Mouse (Mus musculus) inflammation-experienced regulatory T-cells (primary cell): ENCODE results near the gene Fam129a. TPM values are rescaled to one million over a fixed set of nuclear protein-coding genes. Genes with fewer than 3 reads are reported as not detected.

Experiments
- polyA plus RNA-seq, 2 experiments: library from polyadenylated mRNA; unstranded; fragments of 100-300 nt; shearing (Covaris generic); gene quantifications; one replicate each; pipeline ENCODE4 v1.2.1; 2017

Gene Fam129a
- 10 to 100 TPM; 16.4 to 64.7 TPM for polyA plus RNA-seq

GRCm38 (mm10) chr1:151570981-151571837, at the start of gene Fam129a:
Fam129a (plus strand) TSS chr1:151571186.

GRCm38 (mm10) chr1:151754881-151755659, 184.1 kb downstream of the Fam129a start, which contains the start of gene Edem3:
Edem3 (plus strand) TSS chr1:151755371.

Other genes starting within 250 kb of the Fam129a start
- 100 to 1,000 TPM; 185 to 246 TPM for gene Ivns1abp, start 226.7 kb upstream of the Fam129a start, polyA plus RNA-seq
- gene Swt1, start 142.7 kb upstream of the Fam129a start, polyA plus RNA-seq = 10 to 100 TPM; 34.3 to 38.6 TPM
- gene Trmt1l, start 142.6 kb upstream of the Fam129a start, polyA plus RNA-seq = 10 to 100 TPM; 86.3 to 87.2 TPM
- gene Rnf2, start 70.2 kb upstream of the Fam129a start, polyA plus RNA-seq = 10 to 100 TPM; 77.9 to 79.5 TPM
- 10 to 100 TPM; 15.8 to 21.3 TPM for gene Edem3, start 184.2 kb downstream of the Fam129a start, polyA plus RNA-seq